Mouse (Mus musculus) adrenal gland, postnatal 36 days (tissue): ENCODE results near the gene Siglech. TPM values are rescaled to one million over a fixed set of nuclear protein-coding genes. Genes with fewer than 3 reads are reported as not detected.

Source experiments
- total RNA-seq, 2 experiments: library from RNA; stranded (reverse); gene quantifications; 2 replicates each; pipeline ENCODE4 v1.2.3; 2021

Gene Siglech
- total RNA-seq, 2 experiments from 2014 or later = 0.26 TPM; not detected in 1

Other genes starting within 250 kb of the Siglech start
- 10 to 100 TPM; 15.3 to 18.4 TPM for gene Tubgcp5, start 26.0 kb downstream of the Siglech start, total RNA-seq
- 10 to 100 TPM; 72.0 to 92.1 TPM for gene Cyfip1, start 73.6 kb downstream of the Siglech start, total RNA-seq
- 10 to 100 TPM; 51.6 to 57.7 TPM for gene Nipa2, start 194.3 kb downstream of the Siglech start, total RNA-seq